Mouse (Mus musculus): ENCODE results near the gene Amigo1.

GRCm38 (mm10) chr3:108210771-108211139, 24.6 kb downstream of the Amigo1 start, which contains the start of gene Atxn7l2:
- TF ChIP-seq MAX (IDR thresholded peaks at IDR 0.05; ENCODE audit: low read length): no peak
- peak in 2 of 3 experiments; percentile 34 to 45; a peak in 4 of 6 replicates for TF ChIP-seq CTCF (IDR thresholded peaks at IDR 0.05 in 2 of 3, conservative IDR thresholded peaks at IDR 0.05 in 1 of 3; ENCODE audit: control insufficient read depth in 1 of 3, insufficient read depth in 1 of 3, low read depth in 2 of 3, low read length in 3 of 3, poor library complexity in 1 of 3, severe bottlenecking in 1 of 3)
- TF ChIP-seq CHD2 (IDR thresholded peaks at IDR 0.05; ENCODE audit: low read length): no peak

Data from MEL (cell line).